Mouse (Mus musculus): ENCODE results near the gene Caps2. TPM values are rescaled to one million over a fixed set of nuclear protein-coding genes. Genes with fewer than 3 reads are reported as not detected.
"Not testable (repeated sequence)": the region's sequence is repeated elsewhere in the genome, so short reads cannot be mapped to it uniquely, and the experiment has no call there.

Caps2 gene
- polyA plus RNA-seq, 1 experiment from 2014 or later: 0.17 TPM

DNA sequence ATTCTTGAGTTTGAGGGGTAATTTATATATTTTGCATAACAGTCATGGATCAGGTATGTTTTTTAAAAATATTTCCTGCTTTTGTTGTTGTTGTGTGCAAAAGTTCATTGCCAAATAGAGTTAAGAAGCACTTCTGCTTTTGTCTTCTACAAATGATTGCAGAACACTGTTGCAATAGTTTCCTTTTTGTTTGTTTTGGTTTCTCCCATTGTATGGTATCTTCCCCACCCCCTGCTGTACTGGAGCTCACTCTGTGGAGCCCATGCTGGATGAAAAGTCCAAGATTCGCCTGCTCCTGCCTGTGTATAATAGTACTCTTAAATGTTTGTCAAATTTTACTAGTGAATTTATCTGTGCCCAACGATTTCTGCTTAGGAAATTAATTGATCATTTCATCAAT, 23.6 kb upstream of the Caps2 start:
- Histone ChIP-seq H3K4me1 (replicated peaks; ENCODE audit: control insufficient read depth, insufficient read depth, low read length) (no peaks in the 10 kb centered on the region), H3K36me3 (ENCODE audit: control insufficient read depth, insufficient read depth) (no peaks in the 10 kb centered on the region), H3K9ac (ENCODE audit: low read depth, low read length) (no peak overlapping the region), H3K27ac (ENCODE audit: low read depth, low read length) (no peak overlapping the region), H3K27me3 (replicated peaks; ENCODE audit: control insufficient read depth, insufficient read depth, low read length) (no peaks in the 10 kb centered on the region), H3K4me2 (replicated peaks; ENCODE audit: low read depth) (no peak overlapping the region), H3K4me3 (ENCODE audit: low read depth, low read length) (no peak overlapping the region), H3K9me3 (ENCODE audit: control insufficient read depth) (no peaks in the 10 kb centered on the region)
- 62% methylated on average over 2 of the region's 2 CpGs for WGBS
- no peak for TF ChIP-seq CTCF (IDR thresholded peaks at IDR 0.05; ENCODE audit: low read depth)
- no peak for ATAC-seq

DNA sequence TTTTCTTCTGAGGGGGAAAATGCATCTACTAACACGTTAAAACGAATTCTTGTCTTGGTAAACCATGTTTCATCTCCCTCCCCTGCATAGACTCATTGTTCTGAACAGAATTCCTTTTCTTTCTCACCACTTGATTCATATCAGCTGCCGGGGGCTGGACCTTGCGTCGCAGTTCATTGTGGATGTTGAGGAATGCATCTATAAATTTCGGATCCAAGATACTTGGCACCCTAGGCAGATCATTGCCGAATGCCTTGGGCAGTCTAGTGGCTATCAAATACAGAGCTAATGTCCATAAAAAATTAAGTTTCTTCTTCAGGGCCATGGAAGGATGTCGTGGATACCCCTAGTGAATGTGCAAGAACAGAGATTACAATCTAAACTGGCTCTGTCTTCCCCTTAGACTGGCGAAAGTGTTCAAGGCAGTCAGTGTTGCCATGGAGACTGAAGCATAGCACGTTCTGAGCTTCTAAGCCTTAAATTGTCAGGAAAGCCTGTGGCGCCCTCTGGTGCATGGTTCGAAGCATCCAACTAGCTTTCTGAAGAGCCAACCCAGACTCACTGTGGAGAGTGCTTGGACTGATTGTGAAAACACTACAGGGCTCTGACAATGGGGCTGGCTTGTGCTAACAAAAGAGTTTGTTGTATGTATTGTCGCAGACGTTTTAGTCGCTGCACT, 3.4 kb upstream of the Caps2 start, which contains the start of gene Glipr1l3:
Gene Glipr1l3, minus strand, starts transcription at position 446 of the 679 bp plus-strand sequence.
- ATAC-seq: peak; percentile 63
- peak; percentile 86 for TF ChIP-seq CTCF (IDR thresholded peaks at IDR 0.05; ENCODE audit: low read depth)
- not testable (repeated sequence) for H3K4me3 ChIP-seq (ENCODE audit: low read depth, low read length); H3K4me2 ChIP-seq (replicated peaks; ENCODE audit: low read depth); H3K4me1 ChIP-seq (replicated peaks; ENCODE audit: control insufficient read depth, insufficient read depth, low read length); H3K27me3 ChIP-seq (replicated peaks; ENCODE audit: control insufficient read depth, insufficient read depth, low read length); H3K36me3 ChIP-seq (ENCODE audit: control insufficient read depth, insufficient read depth); H3K9ac ChIP-seq (ENCODE audit: low read depth, low read length); H3K9me3 ChIP-seq (ENCODE audit: control insufficient read depth); H3K27ac ChIP-seq (ENCODE audit: low read depth, low read length)
- WGBS: 24% methylated on average over 15 of the region's 15 CpGs

DNA sequence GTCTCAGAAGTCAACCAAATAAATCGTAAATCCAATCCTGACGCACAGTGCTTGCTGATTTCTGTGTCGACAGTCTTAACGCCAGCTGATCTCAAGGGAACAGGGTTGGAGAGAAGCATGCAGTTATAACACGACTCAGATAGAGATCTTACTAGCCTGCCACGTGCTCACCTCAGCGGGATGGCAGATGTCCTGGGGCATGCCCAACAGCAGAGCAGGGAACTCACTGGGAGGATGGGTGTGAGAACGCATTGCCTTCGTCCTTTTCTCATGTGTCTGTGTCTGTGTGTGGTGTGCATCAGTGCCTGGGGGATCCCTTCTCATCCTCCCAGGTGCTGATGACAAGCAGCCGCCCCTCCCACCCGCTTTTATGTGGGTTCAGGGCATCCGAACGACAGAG, 13.6 kb downstream of the Caps2 start:
- H3K4me3 ChIP-seq (ENCODE audit: low read depth, low read length); ATAC-seq; H3K4me1 ChIP-seq (replicated peaks; ENCODE audit: control insufficient read depth, insufficient read depth, low read length); H3K27ac ChIP-seq (ENCODE audit: low read depth, low read length); H3K4me2 ChIP-seq (replicated peaks; ENCODE audit: low read depth); H3K27me3 ChIP-seq (replicated peaks; ENCODE audit: control insufficient read depth, insufficient read depth, low read length); H3K36me3 ChIP-seq (ENCODE audit: control insufficient read depth, insufficient read depth); H3K9me3 ChIP-seq (ENCODE audit: control insufficient read depth); H3K9ac ChIP-seq (ENCODE audit: low read depth, low read length): not testable (repeated sequence)
- WGBS: 21% methylated on average over 13 of the region's 13 CpGs

DNA sequence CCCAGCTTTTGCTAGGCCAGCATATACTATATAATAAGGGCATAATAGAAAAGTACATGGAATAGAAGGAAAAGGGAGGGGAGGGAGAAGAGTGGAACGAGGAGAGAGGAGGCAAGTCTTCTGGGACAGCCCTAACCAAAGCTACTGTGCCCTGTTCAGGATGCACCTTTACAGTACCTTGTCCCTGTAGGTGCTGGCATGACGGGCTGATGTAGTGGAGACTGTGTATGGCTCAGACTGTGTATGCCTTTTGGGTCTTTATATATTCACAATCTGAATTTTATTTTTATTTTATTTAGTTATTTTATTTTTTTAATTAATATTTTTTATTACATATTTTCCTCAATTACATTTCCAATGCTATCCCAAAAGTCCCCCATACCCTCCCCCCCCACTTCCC, 30.5 kb downstream of the Caps2 start:
- not testable (repeated sequence) for H3K27ac ChIP-seq (ENCODE audit: low read depth, low read length); H3K36me3 ChIP-seq (ENCODE audit: control insufficient read depth, insufficient read depth); H3K27me3 ChIP-seq (replicated peaks; ENCODE audit: control insufficient read depth, insufficient read depth, low read length); H3K4me2 ChIP-seq (replicated peaks; ENCODE audit: low read depth); ATAC-seq; H3K4me1 ChIP-seq (replicated peaks; ENCODE audit: control insufficient read depth, insufficient read depth, low read length); H3K9me3 ChIP-seq (ENCODE audit: control insufficient read depth); H3K9ac ChIP-seq (ENCODE audit: low read depth, low read length); H3K4me3 ChIP-seq (ENCODE audit: low read depth, low read length)
- 79% methylated on average over 2 of the region's 2 CpGs for WGBS

DNA sequence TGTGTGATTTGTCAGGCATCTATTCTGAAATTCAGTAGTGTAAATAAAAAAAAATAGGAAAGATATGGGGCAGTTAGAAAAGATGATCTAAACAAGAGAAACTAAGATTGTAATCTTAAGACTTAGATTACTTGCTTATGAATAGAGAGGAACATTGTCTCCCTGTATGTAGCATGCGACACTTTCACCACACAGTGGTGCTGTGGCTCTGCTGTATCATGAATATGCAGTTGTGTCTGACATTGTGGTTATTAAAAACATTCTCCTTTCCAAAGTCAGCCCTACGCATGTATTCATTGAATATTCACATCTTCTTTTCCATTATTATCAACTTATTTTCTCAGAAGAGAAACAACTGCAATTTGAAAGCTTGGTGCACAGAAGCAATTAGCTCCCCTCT, 40.0 kb downstream of the Caps2 start:
- WGBS: 71% methylated on average over 2 of the region's 2 CpGs
- ATAC-seq: no peak
- no peaks in the 10 kb centered on the region for H3K27me3 ChIP-seq (replicated peaks; ENCODE audit: control insufficient read depth, insufficient read depth, low read length)
- H3K4me1 ChIP-seq (replicated peaks; ENCODE audit: control insufficient read depth, insufficient read depth, low read length): no peaks in the 10 kb centered on the region
- no peak overlapping the region for H3K4me3 ChIP-seq (ENCODE audit: low read depth, low read length)
- H3K4me2 ChIP-seq (replicated peaks; ENCODE audit: low read depth): no peak overlapping the region
- H3K9me3 ChIP-seq (ENCODE audit: control insufficient read depth): no peaks in the 10 kb centered on the region
- H3K27ac ChIP-seq (ENCODE audit: low read depth, low read length): no peak overlapping the region
- TF ChIP-seq CTCF (IDR thresholded peaks at IDR 0.05; ENCODE audit: low read depth): peak; percentile 67
- no peaks in the 10 kb centered on the region for H3K36me3 ChIP-seq (ENCODE audit: control insufficient read depth, insufficient read depth)
- no peak overlapping the region for H3K9ac ChIP-seq (ENCODE audit: low read depth, low read length)

DNA sequence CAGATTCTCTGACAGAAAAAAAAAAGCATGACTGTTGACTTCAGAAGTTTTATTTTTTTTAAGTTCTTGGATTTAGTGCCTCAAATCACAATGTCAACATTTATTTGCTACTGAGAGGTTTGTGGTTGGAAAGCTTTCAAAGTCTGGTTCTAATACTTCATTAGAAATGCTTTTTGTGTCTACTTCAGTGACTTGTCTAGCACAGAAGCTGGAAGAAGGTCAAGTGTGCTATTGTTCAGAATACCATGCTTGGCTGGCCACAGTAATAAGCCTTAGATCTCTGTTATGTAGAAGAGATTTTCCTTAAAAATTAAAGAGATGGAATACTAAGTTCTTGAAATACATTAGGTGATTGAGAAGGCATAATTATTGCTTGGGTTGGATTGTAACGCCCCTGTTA, 63.7 kb downstream of the Caps2 start:
- Histone ChIP-seq H3K4me2 (replicated peaks; ENCODE audit: low read depth) (no peak overlapping the region), H3K27me3 (replicated peaks; ENCODE audit: control insufficient read depth, insufficient read depth, low read length) (no peaks in the 10 kb centered on the region), H3K27ac (ENCODE audit: low read depth, low read length) (no peak overlapping the region), H3K9me3 (ENCODE audit: control insufficient read depth) (no peaks in the 10 kb centered on the region), H3K4me1 (replicated peaks; ENCODE audit: control insufficient read depth, insufficient read depth, low read length) (no peaks in the 10 kb centered on the region), H3K4me3 (ENCODE audit: low read depth, low read length) (no peak overlapping the region), H3K36me3 (ENCODE audit: control insufficient read depth, insufficient read depth) (no peaks in the 10 kb centered on the region), H3K9ac (ENCODE audit: low read depth, low read length) (no peak overlapping the region)
- TF ChIP-seq CTCF (IDR thresholded peaks at IDR 0.05; ENCODE audit: low read depth): no peak
- 42% methylated on average over 1 of the region's 1 CpGs for WGBS
- ATAC-seq: no peak

DNA sequence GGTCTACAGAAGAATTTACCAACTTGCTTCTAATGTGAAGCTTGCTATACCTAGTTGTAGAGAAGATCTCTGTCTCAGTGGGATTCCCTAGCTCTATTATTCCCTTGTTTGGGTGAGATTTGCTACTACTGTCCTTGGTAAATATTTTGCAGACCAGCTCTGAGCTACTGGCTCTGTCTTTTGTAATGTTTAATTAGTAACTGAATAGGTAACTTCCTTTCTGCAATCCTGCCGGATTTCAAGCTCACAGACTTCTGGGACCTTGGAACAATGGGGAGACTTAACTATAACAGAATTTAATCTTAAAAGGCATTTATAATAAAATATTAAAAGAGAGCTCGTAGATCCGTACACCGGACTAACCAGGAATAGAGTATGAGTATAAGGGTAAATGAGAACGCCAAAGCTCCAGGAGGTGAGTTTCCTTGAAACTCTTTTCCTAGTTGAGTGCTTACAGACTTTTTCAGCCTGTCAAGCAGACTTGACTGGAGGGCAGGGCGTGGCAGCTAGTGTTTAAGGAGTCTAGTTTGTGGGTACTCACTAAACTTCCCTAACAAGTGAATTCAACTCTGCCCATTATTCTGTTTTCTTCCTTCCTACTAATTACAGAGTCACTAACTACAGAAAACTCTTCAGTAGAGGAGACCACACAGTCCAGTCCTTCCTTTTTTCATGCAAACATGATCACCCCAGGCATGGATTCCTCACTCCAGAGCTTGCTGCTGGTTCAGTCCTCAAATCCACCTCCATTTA, 65.8 kb downstream of the Caps2 start:
- ATAC-seq; H3K27me3 ChIP-seq (replicated peaks; ENCODE audit: control insufficient read depth, insufficient read depth, low read length); H3K4me2 ChIP-seq (replicated peaks; ENCODE audit: low read depth); H3K36me3 ChIP-seq (ENCODE audit: control insufficient read depth, insufficient read depth); H3K9ac ChIP-seq (ENCODE audit: low read depth, low read length); H3K27ac ChIP-seq (ENCODE audit: low read depth, low read length); H3K4me1 ChIP-seq (replicated peaks; ENCODE audit: control insufficient read depth, insufficient read depth, low read length); H3K4me3 ChIP-seq (ENCODE audit: low read depth, low read length); H3K9me3 ChIP-seq (ENCODE audit: control insufficient read depth): not testable (repeated sequence)
- WGBS: 44% methylated on average over 6 of the region's 6 CpGs

DNA sequence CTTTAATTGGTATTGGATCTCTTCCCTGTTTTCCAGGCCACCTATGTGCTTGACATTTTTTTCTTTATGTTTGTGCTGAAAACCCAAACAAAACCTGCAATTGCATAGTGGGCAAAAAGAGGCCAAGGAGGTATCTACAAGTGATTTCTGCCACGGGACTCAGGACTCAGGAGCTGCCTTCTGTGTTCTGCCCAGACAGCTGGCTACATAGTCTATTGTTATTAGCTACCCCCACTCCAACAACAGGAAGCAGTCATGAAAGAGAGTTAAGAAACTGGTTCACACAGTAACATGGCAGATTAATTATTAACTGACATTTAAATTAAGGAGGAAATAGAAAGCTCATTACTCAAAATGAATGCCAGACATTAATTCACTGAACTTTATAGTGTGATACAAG, 69.3 kb downstream of the Caps2 start:
- WGBS: 19% methylated on average over 1 of the region's 1 CpGs
- H3K27ac ChIP-seq (ENCODE audit: low read depth, low read length); ATAC-seq; H3K4me1 ChIP-seq (replicated peaks; ENCODE audit: control insufficient read depth, insufficient read depth, low read length); H3K9me3 ChIP-seq (ENCODE audit: control insufficient read depth); H3K9ac ChIP-seq (ENCODE audit: low read depth, low read length); H3K36me3 ChIP-seq (ENCODE audit: control insufficient read depth, insufficient read depth); H3K4me2 ChIP-seq (replicated peaks; ENCODE audit: low read depth); H3K4me3 ChIP-seq (ENCODE audit: low read depth, low read length); H3K27me3 ChIP-seq (replicated peaks; ENCODE audit: control insufficient read depth, insufficient read depth, low read length): not testable (repeated sequence)

DNA sequence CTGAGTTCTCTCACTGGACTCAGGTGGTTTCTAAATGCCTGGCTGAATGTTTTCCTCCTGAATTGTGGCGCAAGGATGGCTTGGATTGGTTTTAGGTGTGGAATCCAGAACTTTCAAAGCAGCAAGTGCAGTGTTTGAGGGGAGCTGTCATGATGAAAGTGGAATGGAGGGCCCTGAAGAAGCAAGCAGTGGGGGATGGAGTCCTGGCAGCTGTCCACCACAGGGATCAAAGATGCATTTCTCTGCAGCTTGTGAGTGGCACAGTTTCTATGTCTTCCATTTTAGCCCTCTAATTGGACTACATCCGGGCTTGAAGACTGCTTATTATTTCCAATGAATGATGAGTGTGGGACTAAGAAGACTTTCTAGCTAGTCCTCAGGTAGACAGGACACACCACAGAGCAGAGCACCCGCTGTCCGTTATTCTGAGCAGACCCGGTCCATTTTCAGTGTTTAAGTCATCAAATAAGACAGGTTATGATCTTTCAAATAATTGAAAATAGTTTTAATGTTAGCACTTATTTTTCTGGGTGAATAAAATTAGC, 72.0 kb downstream of the Caps2 start:
- H3K27ac ChIP-seq (ENCODE audit: low read depth, low read length); H3K27me3 ChIP-seq (replicated peaks; ENCODE audit: control insufficient read depth, insufficient read depth, low read length); ATAC-seq; H3K36me3 ChIP-seq (ENCODE audit: control insufficient read depth, insufficient read depth); H3K4me1 ChIP-seq (replicated peaks; ENCODE audit: control insufficient read depth, insufficient read depth, low read length); H3K4me3 ChIP-seq (ENCODE audit: low read depth, low read length); H3K9me3 ChIP-seq (ENCODE audit: control insufficient read depth); H3K4me2 ChIP-seq (replicated peaks; ENCODE audit: low read depth); H3K9ac ChIP-seq (ENCODE audit: low read depth, low read length): not testable (repeated sequence)
- 82% methylated on average over 5 of the region's 5 CpGs for WGBS

Measured in intestine, postnatal 0 days (tissue).